Mouse (Mus musculus) forebrain, embryonic 11.5 days (tissue): Measurements from ENCODE around the gene Mybpc2. TPM values are rescaled to one million over a fixed set of nuclear protein-coding genes. Genes with fewer than 3 reads are reported as not detected.

Experiments
- ATAC-seq: fragments of 200-750 bp; cut with Nextera tagmentation; replicated peaks from 2 replicates; pipeline ENCODE4 v1.8.0; 2017; ENCODE audit warnings: moderate TSS enrichment; ENCODE audit not compliant: low FRiP score
- DNase-seq: peaks from one replicate; pipeline ENCODE4 v3.0.0-alpha.2; 2017; ENCODE audit warnings: low spot score
- H3K27ac ChIP-seq: fragments of 300-500 bp; sonication (generic); 2 replicates; pipeline ENCODE4 v1.5.1; 2014; ENCODE audit warnings: low read depth, low read length
- H3K27me3 ChIP-seq: fragments of 300-500 bp; sonication (generic); 2 replicates; pipeline ENCODE4 v1.6.1; 2014; ENCODE audit warnings: mild to moderate bottlenecking, low read length, mixed read lengths; ENCODE audit not compliant: control insufficient read depth, insufficient read depth
- H3K36me3 ChIP-seq: fragments of 300-500 bp; sonication (generic); 2 replicates; pipeline ENCODE4 v1.6.1; 2014; ENCODE audit warnings: mild to moderate bottlenecking, low read length, moderate library complexity, mixed read lengths; ENCODE audit not compliant: control insufficient read depth, insufficient read depth
- H3K4me1 ChIP-seq: fragments of 300-500 bp; sonication (generic); replicated peaks from 2 replicates; pipeline ENCODE4 v1.6.1; 2014; ENCODE audit warnings: low read length, mixed read lengths; ENCODE audit not compliant: control insufficient read depth, insufficient read depth
- H3K4me2 ChIP-seq: fragments of 300-500 bp; sonication (generic); 2 replicates; pipeline ENCODE4 v1.6.1; 2014; ENCODE audit warnings: low read depth, mild to moderate bottlenecking, low read length, moderate library complexity, mixed read lengths; ENCODE audit not compliant: severe bottlenecking
- H3K4me3 ChIP-seq: fragments of 300-500 bp; sonication (generic); 2 replicates; pipeline ENCODE4 v1.5.1; 2014; ENCODE audit warnings: low read depth, low read length
- H3K9ac ChIP-seq: fragments of 300-500 bp; sonication (generic); 2 replicates; pipeline ENCODE4 v1.6.1; 2014; ENCODE audit warnings: low read length
- H3K9me3 ChIP-seq: fragments of 300-500 bp; sonication (generic); 2 replicates; pipeline ENCODE4 v1.6.1; 2016; ENCODE audit warnings: low read length, mixed read lengths; ENCODE audit not compliant: control insufficient read depth
- WGBS: fragments of 180-500 bp; shearing (Covaris S2); extraction: QIAGEN DNeasy Blood & Tissue Kit; methylation state at CpG from one replicate; pipeline ENCODE4 v1.1.7; 2014; 5-methylcytosine and 5-hydroxymethylcytosine counted together
- polyA plus RNA-seq: library from polyadenylated mRNA; unstranded; fragments of >200 nt; fragmentation: Nextera tagmentation; extraction: Ambion mirVana; gene quantifications from 2 replicates; pipeline ENCODE4 v1.2.1, GENCODE M21; 2014

Mybpc2 gene
- polyA plus RNA-seq, 1 experiment from 2014 or later, result not detected

GRCm38 (mm10) chr7:44537496-44537895 lies 13.0 kb upstream of the Mybpc2 start:
- Histone ChIP-seq H3K27me3 (no peaks in the 10 kb centered on the region), H3K9ac (no peak overlapping the region), H3K27ac (no peak overlapping the region), H3K4me1 (no peaks in the 10 kb centered on the region), H3K4me3 (no peak overlapping the region), H3K36me3 (peaks cover 13% of the 10 kb centered on the region), H3K4me2 (no peak overlapping the region), H3K9me3 (no peaks in the 10 kb centered on the region)
- WGBS, result 94% methylated on average over 13 of the region's 13 CpGs
- no peak for DNase-seq
- ATAC-seq, result no peak

GRCm38 (mm10) chr7:44537009-44537408 lies 12.6 kb upstream of the Mybpc2 start:
- no peak for DNase-seq
- peaks cover 13% of the 10 kb centered on the region for H3K36me3 ChIP-seq
- no peak for ATAC-seq
- 87% methylated on average over 7 of the region's 7 CpGs for WGBS
- H3K9me3 ChIP-seq, result no peaks in the 10 kb centered on the region
- H3K27me3 ChIP-seq, result no peaks in the 10 kb centered on the region
- H3K4me2 ChIP-seq, result no peak overlapping the region
- H3K27ac ChIP-seq, result no peak overlapping the region
- H3K9ac ChIP-seq, result no peak overlapping the region
- no peak overlapping the region for H3K4me3 ChIP-seq
- H3K4me1 ChIP-seq, result no peaks in the 10 kb centered on the region

GRCm38 (mm10) chr7:44536590-44536968 lies 12.1 kb upstream of the Mybpc2 start:
- H3K36me3 ChIP-seq, result peaks cover 12% of the 10 kb centered on the region
- 95% methylated on average over 6 of the region's 6 CpGs for WGBS
- H3K4me2 ChIP-seq, result no peak overlapping the region
- no peak for DNase-seq
- no peak overlapping the region for H3K27ac ChIP-seq
- ATAC-seq, result no peak
- no peaks in the 10 kb centered on the region for H3K9me3 ChIP-seq
- H3K4me3 ChIP-seq, result no peak overlapping the region
- no peaks in the 10 kb centered on the region for H3K4me1 ChIP-seq
- H3K27me3 ChIP-seq, result no peaks in the 10 kb centered on the region
- H3K9ac ChIP-seq, result no peak overlapping the region

GRCm38 (mm10) chr7:44535657-44536589 lies 11.5 kb upstream of the Mybpc2 start:
- Histone ChIP-seq H3K36me3 (peaks cover 10% of the 10 kb centered on the region), H3K4me2 (no peak overlapping the region), H3K9ac (no peak overlapping the region), H3K27ac (no peak overlapping the region), H3K27me3 (no peaks in the 10 kb centered on the region), H3K9me3 (no peaks in the 10 kb centered on the region), H3K4me3 (no peak overlapping the region), H3K4me1 (no peaks in the 10 kb centered on the region)
- no peak for ATAC-seq
- DNase-seq, result no peak
- WGBS, result 92% methylated on average over 27 of the region's 27 CpGs

- DNase-seq (no peak), ATAC-seq (no peak)
- H3K27me3 ChIP-seq, result no peaks in the 10 kb centered on the region
- H3K4me1 ChIP-seq, result no peaks in the 10 kb centered on the region
- H3K9me3 ChIP-seq, result no peaks in the 10 kb centered on the region
- H3K36me3 ChIP-seq, result peaks cover 10% of the 10 kb centered on the region
- 91% methylated on average over 18 of the region's 19 CpGs for WGBS
- no peak overlapping the region for H3K4me3 ChIP-seq
- no peak overlapping the region for H3K9ac ChIP-seq
- no peak overlapping the region for H3K4me2 ChIP-seq
- no peak overlapping the region for H3K27ac ChIP-seq
Measured at GRCm38 (mm10) chr7:44534656-44535441, 10.4 kb upstream of the Mybpc2 start.

- no peaks in the 10 kb centered on the region for H3K27me3 ChIP-seq
- H3K36me3 ChIP-seq, result peaks cover 10% of the 10 kb centered on the region
- no peak for ATAC-seq
- H3K27ac ChIP-seq, result no peak overlapping the region
- H3K9me3 ChIP-seq, result no peaks in the 10 kb centered on the region
- 92% methylated on average over 13 of the region's 13 CpGs for WGBS
- no peak for DNase-seq
- no peak overlapping the region for H3K4me2 ChIP-seq
- no peak overlapping the region for H3K9ac ChIP-seq
- no peak overlapping the region for H3K4me3 ChIP-seq
- no peaks in the 10 kb centered on the region for H3K4me1 ChIP-seq
Measured at GRCm38 (mm10) chr7:44534242-44534641, 9.8 kb upstream of the Mybpc2 start.

GRCm38 (mm10) chr7:44533746-44534045 lies 9.2 kb upstream of the Mybpc2 start:
- H3K36me3 ChIP-seq, result peaks cover 10% of the 10 kb centered on the region
- no peak for DNase-seq
- H3K27ac ChIP-seq, result no peak overlapping the region
- H3K27me3 ChIP-seq, result no peaks in the 10 kb centered on the region
- H3K4me3 ChIP-seq, result no peak overlapping the region
- no peaks in the 10 kb centered on the region for H3K4me1 ChIP-seq
- H3K9me3 ChIP-seq, result no peaks in the 10 kb centered on the region
- no peak for ATAC-seq
- WGBS, result 68% methylated on average over 12 of the region's 12 CpGs
- no peak overlapping the region for H3K4me2 ChIP-seq
- no peak overlapping the region for H3K9ac ChIP-seq

- ATAC-seq, result no peak
- Histone ChIP-seq H3K27ac (no peak overlapping the region), H3K36me3 (peaks cover 10% of the 10 kb centered on the region)
Measured at GRCm38 (mm10) chr7:44532918-44533745, 8.7 kb upstream of the Mybpc2 start.

More at GRCm38 (mm10) chr7:44532918-44533745, 8.7 kb upstream of the Mybpc2 start:
- no peak overlapping the region for H3K4me3 ChIP-seq
- 89% methylated on average over 29 of the region's 29 CpGs for WGBS
- no peak for DNase-seq
- no peak overlapping the region for H3K4me2 ChIP-seq
- H3K4me1 ChIP-seq, result 0 out of 2 replicates have a peak, but pooled peaks cover under 1% of the 10 kb centered on the region
- H3K9ac ChIP-seq, result no peak overlapping the region
- H3K27me3 ChIP-seq, result no peaks in the 10 kb centered on the region
- no peaks in the 10 kb centered on the region for H3K9me3 ChIP-seq
